Mouse (Mus musculus) limb, embryonic 14.5 days (tissue): Measurements from ENCODE around the gene Cdkl4. TPM values are rescaled to one million over a fixed set of nuclear protein-coding genes. Genes with fewer than 3 reads are reported as not detected.
"Not testable (repeated sequence)": the region's sequence is repeated elsewhere in the genome, so short reads cannot be mapped to it uniquely, and the experiment has no call there.

Experiments used
- ATAC-seq: fragments of 200-750 bp; cut with Nextera tagmentation; 2 replicates; pipeline ENCODE4 v1.8.0; 2017; ENCODE audit warnings: low read depth, moderate number of reproducible peaks, moderate TSS enrichment; ENCODE audit not compliant: low FRiP score
- DNase-seq: peaks from one replicate; pipeline ENCODE4 v3.0.0-alpha.2; 2015; ENCODE audit warnings: low spot score
- H3K27ac ChIP-seq: fragments of 300-500 bp; sonication (generic); replicated peaks from 2 replicates; pipeline ENCODE4 v1.5.1; 2014; ENCODE audit warnings: low read depth, mild to moderate bottlenecking, low read length, moderate library complexity, mixed read lengths
- H3K27me3 ChIP-seq: fragments of 300-500 bp; sonication (generic); 2 replicates; pipeline ENCODE4 v1.6.1; 2014; ENCODE audit warnings: low read length, mixed read lengths; ENCODE audit not compliant: control insufficient read depth, insufficient read depth
- H3K36me3 ChIP-seq: fragments of 300-500 bp; sonication (generic); 2 replicates; pipeline ENCODE4 v1.6.1; 2014; ENCODE audit warnings: mild to moderate bottlenecking, low read length, moderate library complexity, mixed read lengths; ENCODE audit not compliant: control insufficient read depth, insufficient read depth
- H3K4me1 ChIP-seq: fragments of 300-500 bp; sonication (generic); 2 replicates; pipeline ENCODE4 v1.6.1; 2014; ENCODE audit warnings: antibody characterized with exemption, low read length, mixed read lengths; ENCODE audit not compliant: control insufficient read depth, insufficient read depth
- H3K4me2 ChIP-seq: fragments of 300-500 bp; sonication (generic); replicated peaks from 2 replicates; pipeline ENCODE4 v1.6.1; 2014; ENCODE audit warnings: low read depth, mild to moderate bottlenecking, low read length, moderate library complexity; ENCODE audit not compliant: severe bottlenecking
- H3K4me3 ChIP-seq: fragments of 300-500 bp; sonication (generic); replicated peaks from 2 replicates; pipeline ENCODE4 v1.5.1; 2014; ENCODE audit warnings: low read length
- H3K9ac ChIP-seq: fragments of 300-500 bp; sonication (generic); 2 replicates; pipeline ENCODE4 v1.6.1; 2014; ENCODE audit warnings: mild to moderate bottlenecking, low read depth, low read length, moderate library complexity; ENCODE audit not compliant: severe bottlenecking
- H3K9me3 ChIP-seq: fragments of 300-500 bp; sonication (generic); 2 replicates; pipeline ENCODE4 v1.6.1; 2016; ENCODE audit warnings: low read length; ENCODE audit not compliant: control insufficient read depth
- POLR2A ChIP-seq: fragments of 200-500 bp; IDR thresholded peaks from 2 replicates; pipeline ENCODE4 v1.8.0; 2012; ENCODE audit warnings: inconsistent platforms, mild to moderate bottlenecking, moderate library complexity, borderline replicate concordance; ENCODE audit not compliant: insufficient read depth, insufficient read length; ENCODE audit errors: extremely low read depth
- WGBS: fragments of 180-500 bp; shearing (Covaris S2); extraction: QIAGEN DNeasy Blood & Tissue Kit; methylation state at CpG from one replicate; pipeline ENCODE4 v1.1.7; 2014; 5-methylcytosine and 5-hydroxymethylcytosine counted together
- polyA plus RNA-seq, 2 experiments: library from polyadenylated mRNA; depleted of rRNA in 1 of 2; stranded (reverse) in 1 of 2; unstranded in 1 of 2; fragments of >200 nt; fragmentation: Nextera tagmentation in 1 of 2; extraction: Ambion mirVana in 1 of 2; gene quantifications; 2 replicates each; pipeline versions ENCODE4 v1.2.1 to v1.2.3; 2012 to 2014

Cdkl4 gene
- polyA plus RNA-seq, 2 experiments, result 0.06 to 0.26 TPM

DNA sequence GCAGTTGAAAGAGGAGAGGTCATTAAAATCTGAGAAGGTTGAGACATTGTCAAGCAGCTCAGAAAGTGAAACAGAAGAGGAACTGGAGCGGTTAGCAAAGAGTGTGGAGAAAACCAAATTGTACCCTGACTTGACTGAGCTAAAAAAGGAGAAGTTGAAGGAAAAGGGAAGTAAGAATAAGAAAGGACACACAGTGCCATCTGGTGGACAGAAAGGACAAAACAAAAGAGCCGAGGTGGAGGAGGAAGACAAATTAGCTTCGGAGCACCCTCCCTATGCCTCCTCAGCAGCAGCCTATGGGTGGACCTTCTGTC lies 13.0 kb downstream of the Cdkl4 start:
- Histone ChIP-seq H3K4me2 (no peak overlapping the region), H3K4me1 (no peaks in the 10 kb centered on the region), H3K27me3 (no peaks in the 10 kb centered on the region), H3K4me3 (no peak overlapping the region), H3K27ac (no peak overlapping the region), H3K9me3 (0 out of 2 replicates have a peak, but pooled peaks cover 6% of the 10 kb centered on the region), H3K36me3 (no peaks in the 10 kb centered on the region), H3K9ac (no peak overlapping the region)
- no peak for ATAC-seq
- DNase-seq, result no peak
- TF ChIP-seq POLR2A, result no peak
- WGBS, result 70% methylated on average over 3 of the region's 3 CpGs

GRCm38 (mm10) chr17:80563762-80564610 lies 13.6 kb downstream of the Cdkl4 start:
- H3K9ac ChIP-seq, H3K4me3 ChIP-seq, ATAC-seq, H3K36me3 ChIP-seq, H3K4me1 ChIP-seq, H3K27me3 ChIP-seq, H3K27ac ChIP-seq, H3K4me2 ChIP-seq, DNase-seq, H3K9me3 ChIP-seq: not testable (repeated sequence)
- WGBS, result 95% methylated on average over 27 of the region's 27 CpGs

- H3K4me3 ChIP-seq, result no peak overlapping the region
- no peak for ATAC-seq
- no peaks in the 10 kb centered on the region for H3K36me3 ChIP-seq
- no peak overlapping the region for H3K27ac ChIP-seq
- no peak for DNase-seq
- no peak for TF ChIP-seq POLR2A
- no peaks in the 10 kb centered on the region for H3K4me1 ChIP-seq
- 0 out of 2 replicates have a peak, but pooled peaks cover 5% of the 10 kb centered on the region for H3K9me3 ChIP-seq
- H3K4me2 ChIP-seq, result no peak overlapping the region
- H3K9ac ChIP-seq, result no peak overlapping the region
- no peaks in the 10 kb centered on the region for H3K27me3 ChIP-seq
- 77% methylated on average over 5 of the region's 5 CpGs for WGBS
These were observed 14.8 kb downstream of the Cdkl4 start for GRCm38 (mm10) chr17:80562792-80563191.

DNA sequence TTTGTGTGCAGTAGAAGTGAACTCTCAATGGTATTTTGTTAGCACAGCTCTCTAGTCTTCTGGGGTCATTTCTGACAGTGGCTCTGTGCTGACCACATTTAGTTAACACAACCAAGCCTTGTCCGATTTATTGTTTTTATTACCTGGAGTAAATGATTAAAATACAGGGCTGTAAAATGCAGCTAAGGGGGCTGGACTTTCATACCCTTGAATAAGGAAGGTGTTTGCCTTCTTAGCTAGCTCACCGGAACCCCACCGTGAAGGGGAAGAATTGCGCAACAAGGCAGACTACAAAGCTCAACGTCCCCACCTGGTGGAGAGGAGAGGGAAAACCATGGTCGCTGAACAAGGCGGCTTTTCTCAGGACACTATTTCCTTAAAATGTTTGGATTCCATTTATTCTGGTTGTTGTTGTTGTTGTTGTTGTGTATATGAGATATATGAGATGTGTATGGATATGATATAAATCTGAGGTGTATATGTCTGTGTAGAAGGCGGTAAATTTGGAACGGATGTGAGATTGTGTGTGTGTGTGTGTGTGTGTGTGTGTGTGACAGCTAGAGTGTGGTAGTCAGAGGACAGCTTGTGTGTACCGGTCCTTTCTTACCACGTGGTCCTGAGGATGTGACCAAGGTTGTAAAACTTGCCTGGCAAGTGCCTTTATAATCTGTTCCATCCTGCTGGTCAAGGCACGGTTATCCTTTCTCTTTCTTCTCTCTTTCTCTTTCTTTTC lies 16.8 kb downstream of the Cdkl4 start:
- Histone ChIP-seq H3K9ac (no peak overlapping the region), H3K4me3 (0 out of 2 replicates have a peak overlapping the region, but pooled peaks have one; percentile 4), H3K27ac (no peak overlapping the region), H3K4me1 (no peaks in the 10 kb centered on the region), H3K4me2 (peak overlapping the region; percentile 31; the same call in 1 of the 2 replicates), H3K9me3 (no peaks in the 10 kb centered on the region), H3K27me3 (no peaks in the 10 kb centered on the region), H3K36me3 (no peaks in the 10 kb centered on the region)
- peak; percentile 76 for DNase-seq
- TF ChIP-seq POLR2A, result no peak
- WGBS, result 19% methylated on average over 12 of the region's 12 CpGs
- ATAC-seq, result peak; percentile 41; the same call in 1 of the 2 replicates

DNA sequence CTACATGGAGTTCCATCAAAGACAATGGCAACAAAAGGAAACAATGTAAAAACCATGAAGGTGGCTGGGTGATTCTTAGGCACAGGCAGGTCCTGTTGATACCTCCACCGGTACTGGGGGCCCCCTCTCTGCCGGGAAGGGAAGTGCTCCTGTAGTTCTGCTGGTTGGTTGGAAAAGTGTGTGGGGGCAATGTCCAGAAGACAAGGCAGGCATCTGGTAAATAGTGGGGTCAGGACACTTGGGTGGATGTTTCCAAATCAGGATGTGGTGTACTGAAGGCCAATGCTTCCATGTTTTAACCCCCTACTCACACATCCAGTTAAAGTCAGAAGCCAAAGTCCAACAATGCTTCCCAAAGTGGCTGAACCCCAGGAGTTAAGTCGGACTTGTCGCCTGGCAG lies 17.9 kb downstream of the Cdkl4 start:
- no peak for DNase-seq
- no peaks in the 10 kb centered on the region for H3K9me3 ChIP-seq
- TF ChIP-seq POLR2A, result no peak
- no peak for ATAC-seq
- WGBS, result 90% methylated on average over 4 of the region's 4 CpGs
- no peak overlapping the region for H3K4me2 ChIP-seq
- no peaks in the 10 kb centered on the region for H3K4me1 ChIP-seq
- H3K27me3 ChIP-seq, result no peaks in the 10 kb centered on the region
- H3K36me3 ChIP-seq, result no peaks in the 10 kb centered on the region
- H3K27ac ChIP-seq, result no peak overlapping the region
- no peak overlapping the region for H3K4me3 ChIP-seq
- no peak overlapping the region for H3K9ac ChIP-seq
